ENCODE assay signal across 27 mouse cellular contexts in genomic region chr12:76378556-76378955, GRCm38 (mm10). TPM values are rescaled to one million over a fixed set of nuclear protein-coding genes. Genes with fewer than 3 reads are reported as not detected.
DNase-seq lines count a peak whose midpoint lies in the region; ATAC-seq lines count a peak whose summit lies in the region.
"Had no signal": no experiment of that assay in that cellular context is flagged by ENCODE, and none has a peak within 500 bp of the region (broad histone marks: within the 10 kb centered on the region; RNA-seq: fewer than 3 reads in every experiment).

No protein-coding gene starts in this region.

- H3K4me1 ChIP-seq in heart, embryonic 15.5 days (replicated peaks) = peaks cover 47% of the 10 kb centered on the region
- H3K4me1 ChIP-seq in midbrain, embryonic 13.5 days (replicated peaks) = no peaks in the 10 kb centered on the region; the same call in 1 of the 2 replicates
- H3K4me1 ChIP-seq: hindbrain, embryonic 15.5 days had no signal

- 0 out of 2 replicates have a peak overlapping the region, but pooled peaks have one; percentile 11 for H3K27ac ChIP-seq in heart, embryonic 15.5 days
- no peak overlapping the region for H3K27ac ChIP-seq in midbrain, embryonic 13.5 days
- H3K27ac ChIP-seq: embryonic facial prominence, embryonic 13.5 days; hindbrain, embryonic 15.5 days; intestine, embryonic 15.5 days had no signal

- H3K27me3 ChIP-seq in heart, embryonic 15.5 days = no peaks in the 10 kb centered on the region
- H3K27me3 ChIP-seq in midbrain, embryonic 13.5 days = no peaks in the 10 kb centered on the region
- H3K27me3 ChIP-seq: embryonic facial prominence, embryonic 13.5 days; hindbrain, embryonic 15.5 days; intestine, embryonic 15.5 days; megakaryocyte, embryonic 14.5 days had no signal

- no peak overlapping the region for H3K9ac ChIP-seq in heart, embryonic 15.5 days
- H3K9ac ChIP-seq in midbrain, embryonic 13.5 days (replicated peaks) = no peak overlapping the region
- H3K9ac ChIP-seq: embryonic facial prominence, embryonic 13.5 days; hindbrain, embryonic 15.5 days; intestine, embryonic 15.5 days; lung, embryonic 14.5 days had no signal

- H3K9me3 ChIP-seq in heart, embryonic 15.5 days (replicated peaks) = no peaks in the 10 kb centered on the region
- H3K9me3 ChIP-seq in midbrain, embryonic 13.5 days = no peaks in the 10 kb centered on the region
- H3K9me3 ChIP-seq: embryonic facial prominence, embryonic 13.5 days; hindbrain, embryonic 15.5 days; intestine, embryonic 15.5 days; megakaryocyte, embryonic 14.5 days had no signal

- DNase-seq in gastrocnemius, postnatal 25 days = peak; percentile 10
- DNase-seq in gastrocnemius, adult 8-10 months (ENCODE audit: low spot score in 2 of 2) = no peak
- no peak for DNase-seq in heart, adult 11 months
- peak; percentile 72 for DNase-seq in 416B (ENCODE audit: low read depth)
- peak; percentile 50 for DNase-seq in ES-CJ7 (ENCODE audit: low read depth, low spot score)
- DNase-seq in kidney, adult 8-10 months = no peak
- DNase-seq: B cell, adult 2 months; cerebellum, adult 18-20 months; cerebellum, postnatal 14 days; gastrocnemius, postnatal 14 days; heart, postnatal 36 days; kidney, adult 9 months; kidney, postnatal 14 days; layer of hippocampus, postnatal 36 days; lung, embryonic 14.5 days; midbrain, embryonic 14.5 days; thymus, adult 18-20 months; thymus, postnatal 4 days had no signal

- H3K4me2 ChIP-seq in heart, embryonic 15.5 days = no peak overlapping the region
- no peak overlapping the region for H3K4me2 ChIP-seq in midbrain, embryonic 13.5 days (replicated peaks)
- H3K4me2 ChIP-seq: embryonic facial prominence, embryonic 13.5 days; hindbrain, embryonic 15.5 days; intestine, embryonic 15.5 days; liver, embryonic 11.5 days; lung, embryonic 14.5 days had no signal

- no peak for ATAC-seq in heart, embryonic 15.5 days (replicated peaks; ENCODE audit: insufficient number of reproducible peaks, insufficient read depth, low FRiP score, low read depth)
- ATAC-seq in midbrain, embryonic 13.5 days = no peak
- ATAC-seq: forebrain, embryonic 14.5 days; intestine, embryonic 15.5 days had no signal

- no peak overlapping the region for H3K4me3 ChIP-seq in heart, embryonic 15.5 days
- no peak overlapping the region for H3K4me3 ChIP-seq in midbrain, embryonic 13.5 days (replicated peaks)
- H3K4me3 ChIP-seq: embryonic facial prominence, embryonic 13.5 days; hindbrain, embryonic 15.5 days; intestine, embryonic 15.5 days had no signal

- peaks cover 4% of the 10 kb centered on the region; the same call in 1 of the 2 replicates for H3K36me3 ChIP-seq in heart, embryonic 15.5 days
- no peaks in the 10 kb centered on the region for H3K36me3 ChIP-seq in midbrain, embryonic 13.5 days
- H3K36me3 ChIP-seq: hindbrain, embryonic 15.5 days; intestine, embryonic 15.5 days had no signal

- WGBS in heart, embryonic 15.5 days = 53% methylated on average over 5 of the region's 5 CpGs
- 95% methylated on average over 5 of the region's 5 CpGs for WGBS in midbrain, embryonic 13.5 days

RNA-seq across cellular contexts. Expression of gene Zbtb1, which starts 8.5 kb away (rescaled TPM):
- total RNA-seq in gastrocnemius, postnatal 25 days (2021) = 1 to 10 TPM; 3.1 to 3.9 TPM
- total RNA-seq in gastrocnemius, adult 8-10 months (2022) = 1 to 10 TPM; 4.0 to 5.1 (median 4.3) TPM
- 5.7 and 6.6 TPM in 2 replicates for polyA plus RNA-seq in heart, embryonic 15.5 days (2015; fragmentation: Nextera tagmentation; extraction: Ambion mirVana)
- polyA plus RNA-seq in midbrain, embryonic 13.5 days (2015; fragmentation: Nextera tagmentation; extraction: Ambion mirVana) = 4.1 and 4.7 TPM in 2 replicates

RNA-seq across cellular contexts. Expression of gene Zbtb25, which starts 9.2 kb away (rescaled TPM):
- 1 to 10 TPM; 6.6 to 8.2 TPM for total RNA-seq in gastrocnemius, postnatal 25 days (2021)
- total RNA-seq in gastrocnemius, adult 8-10 months (2022) = 1 to 10 TPM; 6.7 to 8.9 (median 8.4) TPM
- 10.1 and 12.9 TPM in 2 replicates for polyA plus RNA-seq in heart, embryonic 15.5 days (2015; fragmentation: Nextera tagmentation; extraction: Ambion mirVana)
- polyA plus RNA-seq in midbrain, embryonic 13.5 days (2015; fragmentation: Nextera tagmentation; extraction: Ambion mirVana) = 15.9 and 16.5 TPM in 2 replicates

RNA-seq across cellular contexts. Expression of gene Hspa2, which starts 25.4 kb away (rescaled TPM):
- total RNA-seq in gastrocnemius, postnatal 25 days (2021) = 10 to 100 TPM in 1 of 2 experiments, 1 to 10 TPM in 1; 6.3 to 10.3 TPM
- 1 to 10 TPM; 4.3 to 7.3 (median 4.8) TPM for total RNA-seq in gastrocnemius, adult 8-10 months (2022)
- 15.5 and 15.8 TPM in 2 replicates for polyA plus RNA-seq in heart, embryonic 15.5 days (2015; fragmentation: Nextera tagmentation; extraction: Ambion mirVana)
- 5.1 TPM in 2 replicates for polyA plus RNA-seq in midbrain, embryonic 13.5 days (2015; fragmentation: Nextera tagmentation; extraction: Ambion mirVana)

RNA-seq across cellular contexts. Expression of gene Ppp1r36, which starts 38.8 kb away (rescaled TPM):
- total RNA-seq in gastrocnemius, postnatal 25 days (2021) = not detected
- not detected for total RNA-seq in gastrocnemius, adult 8-10 months (2022)
- 1.8 and 2.2 TPM in 2 replicates for polyA plus RNA-seq in heart, embryonic 15.5 days (2015; fragmentation: Nextera tagmentation; extraction: Ambion mirVana)
- 0.46 and 0.53 TPM in 2 replicates for polyA plus RNA-seq in midbrain, embryonic 13.5 days (2015; fragmentation: Nextera tagmentation; extraction: Ambion mirVana)
- total RNA-seq: heart, postnatal 36 days had no signal
- polyA plus RNA-seq: small intestine, adult 2 months had no signal

RNA-seq across cellular contexts. Expression of gene Akap5, which starts 53.9 kb away (rescaled TPM):
- total RNA-seq in gastrocnemius, postnatal 25 days (2021) = under 1 TPM; 0.46 to 0.78 TPM
- total RNA-seq in gastrocnemius, adult 8-10 months (2022) = under 1 TPM; 0.24 to 0.51 (median 0.39) TPM
- 2.9 and 4.0 TPM in 2 replicates for polyA plus RNA-seq in heart, embryonic 15.5 days (2015; fragmentation: Nextera tagmentation; extraction: Ambion mirVana)
- polyA plus RNA-seq in midbrain, embryonic 13.5 days (2015; fragmentation: Nextera tagmentation; extraction: Ambion mirVana) = 6.5 and 6.9 TPM in 2 replicates

Comparison
In these comparisons a context has a peak if more than half of its experiments do, and no peak if none do; other contexts are left out.
1. DNase-seq: peak in gastrocnemius, postnatal 25 days (single experiment), 416B (single experiment) and ES-CJ7 (single experiment); none in gastrocnemius, adult 8-10 months (0 of 2), heart, adult 11 months (single experiment) and kidney, adult 8-10 months (0 of 2).